Comparison of ENCODE assay signal across 8 mouse cellular contexts in the genomic region with DNA sequence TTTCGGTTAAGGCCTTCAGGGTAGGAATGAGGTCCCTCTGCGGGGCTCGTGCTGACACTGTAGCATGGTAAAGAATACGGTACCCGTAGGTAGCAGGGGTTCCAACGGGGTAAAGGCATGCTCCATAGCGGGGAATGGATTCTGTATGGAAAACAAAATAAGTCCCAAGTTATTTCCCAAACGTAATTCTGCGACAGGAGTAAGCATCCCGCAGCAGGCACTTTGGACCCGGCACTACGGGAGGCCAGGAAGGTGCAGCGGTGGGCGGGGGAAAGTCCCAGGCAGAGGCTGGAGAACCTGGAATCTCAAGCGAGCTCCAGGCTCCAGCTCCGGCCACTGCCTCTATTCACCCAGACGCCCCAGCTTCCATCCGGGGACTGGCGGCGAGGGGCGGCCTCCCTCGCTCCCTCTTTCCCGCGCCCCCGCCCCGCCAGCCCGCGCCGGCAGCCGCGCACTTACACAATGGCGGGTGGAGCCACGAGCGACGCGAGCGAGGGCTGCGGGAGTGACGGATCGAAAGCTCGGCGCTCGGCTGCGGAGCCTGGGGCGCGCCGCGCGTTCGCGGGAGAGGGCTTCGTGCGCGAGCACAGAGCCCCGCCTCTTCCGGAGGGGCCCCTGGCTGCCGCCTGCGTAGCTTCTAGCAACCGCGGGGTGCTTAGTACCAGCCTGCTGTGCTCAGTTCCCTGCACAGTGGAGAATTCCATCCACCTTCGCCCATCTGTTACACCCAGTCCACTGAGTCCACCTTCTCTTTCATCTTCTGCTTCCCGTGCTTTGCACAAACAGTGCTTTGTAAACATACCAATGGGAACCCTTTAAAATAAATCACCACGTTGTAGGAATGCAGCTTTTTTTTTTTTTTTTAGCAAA. TPM values are rescaled to one million over a fixed set of nuclear protein-coding genes. Genes with fewer than 3 reads are reported as not detected.
DNase-seq lines count a peak whose midpoint lies in the region; ATAC-seq lines count a peak whose summit lies in the region.

A gene (minus strand): TSS at position 602 of the 870 bp plus-strand sequence.

- DNase-seq in MEL-GATA-1-ER (ENCODE audit: extremely low read depth, low read depth): peak; percentile 84
- peak; percentile 93 for DNase-seq in cerebellum, adult 8-10 months
- DNase-seq in forelimb bud, embryonic 11.5 days (ENCODE audit: low read depth, low spot score): peak; percentile 95
- peak; percentile 70 for DNase-seq in layer of hippocampus, adult 9-10 months (ENCODE audit: low spot score)
- peak; percentile 68 for DNase-seq in ovary, postnatal 10 days (ENCODE audit: low spot score)
- DNase-seq in thymus, postnatal 10 days (ENCODE audit: low spot score in 2 of 2): peak; percentile 87 to 92

- under 1% methylated on average over 59 of the region's 63 CpGs for WGBS in lung, embryonic 16.5 days

- no peaks in the 10 kb centered on the region for H3K36me3 ChIP-seq in lung, embryonic 16.5 days (ENCODE audit: control insufficient read depth, insufficient read depth, low read length)

- H3K9me3 ChIP-seq in lung, embryonic 16.5 days (ENCODE audit: control insufficient read depth, low read length): no peaks in the 10 kb centered on the region; the same call in 1 of the 2 replicates

- no peaks in the 10 kb centered on the region; the same call in 1 of the 2 replicates for H3K4me1 ChIP-seq in lung, embryonic 16.5 days (replicated peaks; ENCODE audit: control insufficient read depth, insufficient read depth, low read length)

- no peaks in the 10 kb centered on the region for H3K27me3 ChIP-seq in lung, embryonic 16.5 days (ENCODE audit: control insufficient read depth, insufficient read depth, low read depth, low read length)

- peak within 1 kb of the TSS; percentile 80 for H3K4me2 ChIP-seq in lung, embryonic 16.5 days (ENCODE audit: low read depth, low read length)

- H3K9ac ChIP-seq in lung, embryonic 16.5 days (ENCODE audit: low read length): peak within 1 kb of the TSS; percentile 89

- ATAC-seq in hematopoietic stem cell, adult 5-6 weeks (replicated peaks in 1 of 2; ENCODE audit: insufficient read depth in 1 of 2, low FRiP score in 2 of 2, low TSS enrichment in 1 of 2, low read depth in 1 of 2, poor library complexity in 2 of 2, severe bottlenecking in 2 of 2): peak; percentile 92 to 94
- peak; percentile 97 for ATAC-seq in lung, embryonic 16.5 days (ENCODE audit: low read depth)

- peak within 1 kb of the TSS; percentile 96 for H3K27ac ChIP-seq in lung, embryonic 16.5 days (ENCODE audit: low read length)

- H3K4me3 ChIP-seq in lung, embryonic 16.5 days (ENCODE audit: low read length): peak within 1 kb of the TSS; percentile 74

RNA-seq across cellular contexts. Expression of the gene that starts here (rescaled TPM):
- total RNA-seq in hematopoietic stem cell, adult 5-6 weeks (2017): 18.5 and 18.7 TPM in 2 replicates
- 13.0 and 15.1 TPM in 2 replicates for polyA plus RNA-seq in lung, embryonic 16.5 days (2015; fragmentation: Nextera tagmentation; extraction: Ambion mirVana)

Comparison
In these comparisons a context has a peak if more than half of its experiments do, and no peak if none do; other contexts are left out.
1. Peak in every context shown above with its lines: DNase-seq, ATAC-seq, H3K4me3 ChIP-seq and H3K27ac ChIP-seq.